Mouse (Mus musculus): Measurements from ENCODE around the gene Taok1.

Gene Taok1

GRCm38 (mm10) chr11:77507426-77507825, 100.2 kb downstream of the Taok1 start:
- DNase-seq = peak; percentile 55

GRCm38 (mm10) chr11:77506941-77507340, 100.7 kb downstream of the Taok1 start:
- DNase-seq = no peak

GRCm38 (mm10) chr11:77506273-77506672, 101.3 kb downstream of the Taok1 start:
- peak; percentile 46 for DNase-seq

- DNase-seq = peak; percentile 40
Measured at GRCm38 (mm10) chr11:77505291-77505980, 102.2 kb downstream of the Taok1 start.

GRCm38 (mm10) chr11:77504377-77504776, 103.2 kb downstream of the Taok1 start:
- DNase-seq = peak; percentile 33

- DNase-seq = no peak
Measured at GRCm38 (mm10) chr11:77503511-77503910, 104.1 kb downstream of the Taok1 start.

GRCm38 (mm10) chr11:77502481-77502880, 105.1 kb downstream of the Taok1 start:
- DNase-seq = peak; percentile 32

- DNase-seq = peak; percentile 51
Measured at GRCm38 (mm10) chr11:77501971-77502370, 105.6 kb downstream of the Taok1 start.

- DNase-seq = peak; percentile 84
Measured at GRCm38 (mm10) chr11:77501392-77501791, 106.2 kb downstream of the Taok1 start.

- peak; percentile 76 for DNase-seq
Measured at GRCm38 (mm10) chr11:77500361-77501325, 107.0 kb downstream of the Taok1 start.

- DNase-seq = peak; percentile 89
Measured at GRCm38 (mm10) chr11:77499354-77499753, 108.3 kb downstream of the Taok1 start.

GRCm38 (mm10) chr11:77498261-77499139, 109.1 kb downstream of the Taok1 start:
- DNase-seq = peak; percentile 66

- DNase-seq = no peak
Measured at GRCm38 (mm10) chr11:77497851-77498250, 109.8 kb downstream of the Taok1 start.

- DNase-seq = peak; percentile 70
Measured at GRCm38 (mm10) chr11:77497341-77497756, 110.3 kb downstream of the Taok1 start.

- DNase-seq = no peak
Measured at GRCm38 (mm10) chr11:77495507-77495906, 112.1 kb downstream of the Taok1 start.

GRCm38 (mm10) chr11:77494782-77495181, 112.8 kb downstream of the Taok1 start:
- no peak for DNase-seq

GRCm38 (mm10) chr11:77494344-77494676, 113.3 kb downstream of the Taok1 start:
- DNase-seq = no peak

GRCm38 (mm10) chr11:77493512-77494343, 113.9 kb downstream of the Taok1 start, which contains the start of gene Git1:
Gene Git1, plus strand, starts transcription at chr11:77493562.
- peak; percentile 79 for DNase-seq

GRCm38 (mm10) chr11:77492911-77493332, 114.7 kb downstream of the Taok1 start:
- peak; percentile 96 for DNase-seq

GRCm38 (mm10) chr11:77492311-77492871, 115.2 kb downstream of the Taok1 start:
- DNase-seq = peak; percentile 76

Data from cerebellum, adult 9-11 months (tissue).